Mouse (Mus musculus) cerebellum, adult 2 months (tissue): ENCODE results near the gene Sdhb.

Experiments
- CTCF ChIP-seq: fragments of 200-500 bp; IDR thresholded peaks from 2 replicates; pipeline ENCODE4 v1.5.1; 2011; ENCODE audit warnings: low read depth, mild to moderate bottlenecking, control low read depth, low read length, moderate library complexity, borderline replicate concordance; ENCODE audit not compliant: insufficient read depth
- POLR2A ChIP-seq: fragments of 200-500 bp; IDR thresholded peaks from 2 replicates; pipeline ENCODE4 v1.6.1; 2011; ENCODE audit warnings: low read length, control low read depth, borderline replicate concordance; ENCODE audit not compliant: insufficient read depth

DNA sequence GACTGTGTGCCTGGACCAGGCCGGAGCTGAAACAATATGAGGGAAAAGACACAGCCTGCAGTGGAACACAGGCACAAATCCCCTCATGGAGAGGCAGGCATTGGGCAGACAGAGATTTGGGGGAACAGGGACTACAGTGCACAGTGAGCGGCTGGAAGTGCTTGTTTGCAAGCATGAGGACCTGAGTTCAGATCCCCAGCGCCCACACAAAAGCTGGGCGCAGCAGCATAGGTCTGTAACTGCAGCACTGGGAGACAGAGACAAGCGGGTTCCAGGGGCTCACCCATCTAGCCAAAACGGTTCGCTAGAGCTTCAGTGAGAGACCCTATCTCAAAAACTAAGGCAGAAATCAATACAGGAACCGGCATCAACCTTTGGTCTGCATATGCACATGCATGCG is 47.4 kb upstream of the Sdhb start:
- no peak for TF ChIP-seq CTCF
- TF ChIP-seq POLR2A: no peak
